Mouse (Mus musculus): ENCODE measurements around the gene Ctdspl.

Gene Ctdspl

DNA sequence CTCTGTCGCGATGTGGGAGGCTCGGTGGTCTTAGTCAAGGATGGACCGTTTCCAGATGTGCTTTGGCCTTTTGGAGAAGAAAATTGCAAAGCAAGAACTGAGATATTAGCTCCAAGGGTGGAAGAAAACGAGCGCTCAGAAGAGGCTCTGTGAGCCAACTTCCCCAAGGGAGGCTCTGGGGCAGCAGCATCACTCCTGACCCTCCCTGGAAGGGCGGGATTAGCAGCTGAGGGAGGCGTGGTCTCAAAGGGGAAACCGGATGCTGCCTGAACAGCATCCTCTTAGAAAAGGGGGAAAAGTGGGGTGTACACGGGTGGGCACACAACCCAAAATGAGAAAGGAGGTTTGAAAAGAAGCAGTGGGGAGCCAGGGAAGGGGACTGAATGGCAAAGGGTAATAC is 23.8 kb downstream of the Ctdspl start:
- no peak for DNase-seq

DNA sequence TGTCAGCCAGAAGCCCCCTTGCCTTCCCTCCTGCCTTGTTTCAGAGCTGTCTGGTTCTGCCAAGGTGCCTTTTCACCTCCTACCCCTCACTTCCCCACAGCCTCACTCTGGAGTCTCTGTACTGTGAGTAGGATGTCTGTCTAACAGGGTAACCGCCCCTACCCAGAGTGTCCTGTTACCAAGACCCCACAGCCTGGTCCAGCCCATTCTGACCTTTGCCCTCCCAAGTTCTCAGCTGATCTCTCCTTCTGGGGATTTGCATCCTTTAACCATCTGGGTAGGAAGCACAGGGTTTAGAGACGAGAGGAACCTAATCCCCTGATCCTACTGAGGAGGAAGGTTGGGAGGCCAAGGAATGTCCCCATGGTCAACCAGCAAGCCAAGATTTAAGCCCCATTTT is 24.5 kb downstream of the Ctdspl start:
- no peak for DNase-seq

- DNase-seq = no peak
These were observed 25.1 kb downstream of the Ctdspl start for GRCm38 (mm10) chr9:118951381-118951780.

DNA sequence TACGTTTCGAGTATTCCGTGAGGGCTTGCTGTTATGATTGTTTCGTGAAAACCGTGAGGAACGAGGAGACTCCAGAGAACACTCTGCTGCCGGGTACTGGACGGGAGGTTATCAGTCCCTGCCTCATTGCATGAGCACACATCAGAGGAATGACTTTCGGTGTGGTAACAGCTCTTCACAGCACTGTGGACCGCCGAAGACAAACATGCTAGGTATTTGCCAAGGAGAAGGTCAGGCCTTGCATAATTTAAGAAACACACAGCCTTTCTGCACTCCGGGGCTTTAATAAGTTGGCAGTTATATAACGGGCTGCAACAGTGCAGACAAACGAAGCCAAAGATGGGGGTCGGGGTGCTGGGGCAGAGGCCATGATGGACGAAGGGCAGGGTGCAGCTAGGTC is 25.9 kb downstream of the Ctdspl start:
- no peak for DNase-seq

DNA sequence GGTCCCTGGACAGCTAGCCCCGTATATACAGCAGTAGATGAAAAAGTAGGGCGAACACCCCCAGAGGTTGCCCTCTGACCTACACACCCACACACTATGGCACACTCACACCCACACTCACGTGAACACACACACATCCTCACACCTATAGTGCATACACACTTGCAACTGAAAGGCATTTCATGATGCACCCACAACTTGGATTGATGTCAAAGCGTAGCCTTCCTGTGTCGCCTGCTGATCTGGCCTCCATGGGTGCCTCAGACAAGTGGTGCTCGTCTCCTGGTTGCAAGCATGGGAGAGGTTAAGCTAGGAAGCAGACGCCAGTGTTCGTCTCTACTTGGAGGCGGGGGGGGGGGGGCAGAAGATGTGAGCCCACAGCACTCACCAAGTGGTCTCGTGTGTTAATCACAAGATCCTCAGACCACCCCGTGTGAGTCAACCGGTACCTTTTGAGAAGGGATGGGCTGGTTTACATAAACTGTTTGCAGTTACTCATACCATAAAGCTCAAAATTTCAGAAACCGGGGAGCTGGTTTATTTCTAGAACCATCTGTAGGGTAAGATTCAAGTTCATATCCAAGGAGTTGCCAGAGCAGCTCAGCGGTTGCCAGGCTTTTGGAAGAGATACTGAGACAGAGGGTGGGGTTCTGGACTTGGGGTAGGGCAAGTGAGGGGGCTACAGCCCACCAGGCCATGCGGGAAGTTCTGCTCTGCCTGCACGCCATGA is 27.4 kb downstream of the Ctdspl start:
- DNase-seq = no peak

DNA sequence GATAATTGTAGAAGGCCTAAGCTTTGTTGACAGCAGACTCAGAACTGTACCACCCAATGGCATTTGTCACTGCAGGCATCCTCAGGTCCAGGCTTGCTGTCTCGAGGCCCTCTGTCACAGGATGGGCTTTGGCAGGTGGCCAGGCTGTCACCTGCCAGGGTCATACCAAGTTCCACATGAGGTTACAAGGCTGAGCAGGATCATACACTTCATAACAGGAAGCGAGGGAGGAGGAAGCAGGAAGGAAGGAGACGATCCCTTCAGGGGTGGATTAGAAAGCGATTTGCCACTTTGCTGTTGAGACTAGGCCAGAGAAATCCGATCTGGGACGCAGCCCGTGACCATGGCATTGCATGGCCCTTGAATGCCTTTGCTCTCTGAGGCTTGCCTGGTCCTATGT is 32.5 kb downstream of the Ctdspl start:
- no peak for DNase-seq

DNA sequence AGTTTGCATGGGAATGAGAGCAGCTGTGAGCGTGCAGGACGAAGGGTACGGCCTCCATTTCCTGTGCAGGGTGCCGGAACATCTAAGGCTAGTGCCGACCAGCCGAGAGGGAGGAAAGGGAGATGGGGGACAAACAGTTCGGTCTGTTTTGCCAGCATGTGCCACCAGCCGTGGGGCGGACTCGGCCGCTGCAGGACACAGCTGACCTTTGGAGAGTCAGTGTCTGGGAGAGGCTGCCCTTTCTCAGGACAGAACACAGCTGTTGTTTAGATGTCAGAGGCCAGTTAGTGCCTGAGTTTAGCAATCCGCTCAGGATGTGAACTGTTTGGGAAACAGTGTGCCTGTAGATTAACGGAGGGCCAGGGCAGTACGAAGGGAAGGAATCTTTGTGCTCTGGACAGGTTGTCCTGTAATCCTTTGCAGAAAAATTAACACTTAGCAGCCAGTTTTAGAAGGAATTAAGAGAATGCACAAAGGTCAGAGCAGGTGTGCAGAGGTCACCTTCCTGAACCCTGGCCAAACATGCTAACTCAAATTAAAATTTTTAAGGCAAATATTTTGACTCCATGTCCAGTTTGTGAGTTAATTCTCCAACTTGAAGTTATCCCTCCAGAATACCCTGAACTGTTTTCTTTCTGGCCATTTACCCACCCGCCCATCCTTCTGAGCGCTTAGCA is 34.3 kb downstream of the Ctdspl start:
- DNase-seq = no peak

GRCm38 (mm10) chr9:118963149-118963548 is 36.9 kb downstream of the Ctdspl start:
- no peak for DNase-seq

- DNase-seq = no peak
These were observed 38.2 kb downstream of the Ctdspl start for GRCm38 (mm10) chr9:118964263-118965034.

- DNase-seq = no peak
These were observed 43.6 kb downstream of the Ctdspl start for GRCm38 (mm10) chr9:118969810-118970209.

- DNase-seq = no peak
These were observed 46.8 kb downstream of the Ctdspl start for GRCm38 (mm10) chr9:118973028-118973427.

DNA sequence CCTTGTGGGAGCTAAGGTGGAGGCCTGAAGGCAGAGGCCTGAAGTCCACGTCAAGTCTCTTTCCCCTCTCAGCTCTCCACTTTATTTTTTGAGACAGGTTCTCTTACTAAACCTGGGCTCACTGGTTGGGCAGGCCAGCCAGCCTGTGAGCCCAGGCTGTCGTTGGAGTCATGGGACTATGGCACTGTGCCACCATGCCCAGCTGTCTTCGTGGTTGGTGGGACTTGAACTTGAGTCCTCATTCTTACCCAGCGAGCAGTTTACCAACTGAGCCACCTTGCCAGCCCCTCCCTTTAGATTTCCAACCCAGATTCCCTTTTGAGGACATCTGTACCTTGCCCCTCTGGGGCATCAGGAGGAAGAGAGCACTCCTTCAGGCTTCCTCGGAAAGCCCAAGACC is 47.3 kb downstream of the Ctdspl start:
- no peak for DNase-seq

GRCm38 (mm10) chr9:118974148-118974547 is 47.9 kb downstream of the Ctdspl start:
- DNase-seq = peak in 1 of 2 experiments; percentile 33

GRCm38 (mm10) chr9:118975211-118975671 is 49.0 kb downstream of the Ctdspl start:
- no peak for DNase-seq

- no peak for DNase-seq
These were observed 49.5 kb downstream of the Ctdspl start for GRCm38 (mm10) chr9:118975758-118976157.

DNA sequence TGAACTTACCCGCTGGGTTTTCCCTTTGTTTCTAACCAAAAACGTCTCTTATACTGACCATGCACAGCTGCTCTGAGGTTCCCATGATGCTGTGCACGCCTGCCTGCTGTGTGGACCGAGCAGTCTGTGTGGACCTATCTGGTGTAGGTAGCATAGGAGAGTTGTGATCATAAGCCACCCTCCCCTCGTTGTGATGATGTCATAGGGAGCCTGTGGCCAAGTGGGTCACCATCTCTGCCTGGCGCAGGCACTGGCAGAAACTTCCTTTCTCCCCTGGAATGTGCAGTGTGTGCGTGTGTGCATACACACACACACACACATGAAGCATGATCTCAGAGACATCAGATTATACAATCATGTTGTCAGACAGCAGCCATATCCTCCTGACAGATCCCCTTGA is 50.3 kb downstream of the Ctdspl start:
- DNase-seq = peak; percentile 26 to 34

DNA sequence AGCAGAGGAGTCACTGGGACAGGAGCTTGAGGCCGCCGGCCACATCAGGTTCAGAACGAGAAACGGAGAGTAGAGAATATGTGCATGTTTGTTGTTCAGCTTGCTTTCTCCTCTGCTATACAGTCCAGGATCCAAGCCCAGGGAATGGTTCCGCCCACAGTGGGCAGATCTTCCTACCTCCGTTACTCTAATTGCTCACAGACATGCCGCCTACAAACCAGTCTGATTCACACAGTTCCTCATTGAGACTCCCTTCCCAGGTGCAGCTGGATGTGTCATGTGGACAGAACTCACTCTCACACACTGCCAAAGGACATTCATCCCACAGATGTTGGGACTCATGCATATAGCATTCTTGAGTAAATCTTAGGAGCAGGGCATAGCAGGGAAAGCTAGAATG is 51.2 kb downstream of the Ctdspl start:
- no peak for DNase-seq

GRCm38 (mm10) chr9:118980411-118980823 is 54.2 kb downstream of the Ctdspl start:
- peak in 1 of 2 experiments; percentile 29 for DNase-seq

GRCm38 (mm10) chr9:118984650-118985432 is 58.6 kb downstream of the Ctdspl start:
- DNase-seq = no peak

- no peak for DNase-seq
These were observed 60.0 kb downstream of the Ctdspl start for GRCm38 (mm10) chr9:118986286-118986685.

GRCm38 (mm10) chr9:118988787-118989580 is 62.7 kb downstream of the Ctdspl start:
- DNase-seq = no peak

- DNase-seq = no peak
These were observed 64.2 kb downstream of the Ctdspl start for GRCm38 (mm10) chr9:118990490-118990889.

Measured in cerebellum, adult 18-20 months (tissue).